Mouse (Mus musculus) olfactory bulb, adult 2 months (tissue): Measurements from ENCODE around the gene Tspan12.

Experiments used
- CTCF ChIP-seq: fragments of 200-500 bp; IDR thresholded peaks from 2 replicates; pipeline ENCODE4 v1.5.1; 2012; ENCODE audit warnings: low read depth, mild to moderate bottlenecking, low read length, moderate library complexity; ENCODE audit not compliant: insufficient read depth
- POLR2A ChIP-seq: fragments of 200-500 bp; IDR thresholded peaks from 2 replicates; pipeline ENCODE4 v1.6.1; 2012; ENCODE audit warnings: mild to moderate bottlenecking, low read depth, low read length, moderate library complexity; ENCODE audit not compliant: insufficient read depth

- TF ChIP-seq CTCF = no peak
- TF ChIP-seq POLR2A = no peak
These were observed at the start of gene Tspan12 for GRCm38 (mm10) chr6:21852344-21852785.
